Mouse (Mus musculus) ES-E14 (cell line): ENCODE data around the gene Pcbp1.

Experiments used
- MAFK ChIP-seq: IDR thresholded peaks from 2 replicates; pipeline ENCODE4 v1.6.1; 2014; ENCODE audit warnings: mild to moderate bottlenecking, low read depth, low read length, inconsistent platforms; ENCODE audit not compliant: insufficient read depth
- ZC3H11A ChIP-seq: IDR thresholded peaks from 2 replicates; pipeline ENCODE4 v1.6.1; 2012; ENCODE audit warnings: low read depth, mild to moderate bottlenecking, inconsistent platforms, low read length, borderline replicate concordance
- ZNF384 ChIP-seq: IDR thresholded peaks from 2 replicates; pipeline ENCODE4 v1.6.1; 2012; ENCODE audit warnings: low read depth, low read length, inconsistent platforms

GRCm38 (mm10) chr6:86569461-86569820 lies 43.3 kb upstream of the Pcbp1 start:
- TF ChIP-seq ZNF384 (no peak), ZC3H11A (no peak), MAFK (no peak)
